Mouse (Mus musculus) cerebellum, postnatal 10 days (tissue): Measurements from ENCODE around the gene Ccnjl.

Experiments
- DNase-seq, 2 experiments: peaks; one replicate each; pipeline ENCODE4 v3.0.0; 2021; ENCODE audit warnings: mixed read lengths in 2 of 2

The Ccnjl gene

GRCm38 (mm10) chr11:43528683-43529499, at the start of gene Ccnjl:
TSS of gene Ccnjl (plus strand) at chr11:43528784.
- peak; percentile 81 to 86 for DNase-seq

DNA sequence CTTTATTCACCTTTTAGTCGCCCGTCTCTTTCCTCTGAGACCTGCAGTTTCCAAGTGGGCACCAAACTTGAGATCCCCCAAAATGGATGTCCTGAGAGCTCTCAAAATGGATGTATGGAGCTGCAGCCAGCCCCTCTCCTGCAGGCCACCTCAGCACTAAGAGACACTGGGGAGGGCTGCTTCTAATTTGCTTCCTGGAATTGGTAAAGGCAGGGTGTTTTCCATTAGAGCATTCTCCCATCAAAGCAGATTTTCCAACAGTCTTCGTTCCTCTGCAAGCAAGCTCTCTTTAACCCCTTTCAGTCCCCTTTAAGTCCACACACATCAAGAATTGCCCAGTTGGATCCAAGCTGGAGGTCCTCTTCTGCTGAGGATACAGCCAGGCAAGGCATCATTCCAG, 49.2 kb upstream of the Ccnjl start:
- DNase-seq, result no peak

DNA sequence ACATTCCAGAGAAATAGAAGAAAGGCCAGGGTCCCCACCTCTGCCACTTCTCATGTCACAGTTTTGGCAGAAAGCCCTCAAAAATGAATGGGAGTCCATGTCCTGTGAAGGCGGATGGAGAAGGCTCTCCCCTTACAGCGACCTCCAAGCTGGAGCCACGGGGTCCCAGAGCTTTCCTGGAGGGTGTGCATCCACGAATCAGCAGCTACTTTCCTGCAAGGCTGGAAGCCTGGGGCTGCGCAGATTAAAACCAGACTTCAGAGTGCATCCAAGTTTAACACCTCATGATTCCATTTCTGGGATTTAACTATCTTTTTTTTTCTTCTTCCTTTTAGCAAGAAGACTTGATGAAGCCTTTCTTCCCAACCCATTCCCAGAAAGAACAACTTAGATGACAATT, 48.0 kb upstream of the Ccnjl start:
- DNase-seq, result no peak

- no peak for DNase-seq
Observed at GRCm38 (mm10) chr11:43481672-43482522, 46.7 kb upstream of the Ccnjl start.

GRCm38 (mm10) chr11:43483122-43483792, 45.3 kb upstream of the Ccnjl start:
- DNase-seq, result no peak

GRCm38 (mm10) chr11:43484057-43484456, 44.5 kb upstream of the Ccnjl start:
- DNase-seq, result peak; percentile 30 to 32

DNA sequence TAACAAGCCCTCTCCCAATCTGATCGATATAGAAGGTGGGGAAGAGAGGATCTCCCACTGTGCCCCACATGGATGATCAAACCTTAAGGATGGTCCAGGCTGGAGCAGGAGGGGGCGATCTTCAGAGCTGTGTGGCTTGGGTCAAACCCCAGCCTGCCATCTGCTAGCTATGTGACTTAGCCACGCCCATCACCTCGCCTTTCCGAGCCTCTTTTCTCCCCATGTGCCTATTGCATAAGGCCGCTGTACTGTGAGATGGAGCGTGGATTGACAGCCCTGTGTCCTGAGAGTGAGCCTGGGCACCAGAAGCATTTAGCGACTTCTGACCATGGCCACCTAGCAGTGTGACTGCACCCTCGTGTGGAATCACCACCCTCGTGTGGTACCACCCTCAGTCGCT, 43.9 kb upstream of the Ccnjl start:
- peak; percentile 27 to 47 for DNase-seq

- DNase-seq, result no peak
Observed at GRCm38 (mm10) chr11:43485855-43486254, 42.7 kb upstream of the Ccnjl start.

GRCm38 (mm10) chr11:43492663-43493062, 35.9 kb upstream of the Ccnjl start:
- DNase-seq, result peak; percentile 89 to 94

DNA sequence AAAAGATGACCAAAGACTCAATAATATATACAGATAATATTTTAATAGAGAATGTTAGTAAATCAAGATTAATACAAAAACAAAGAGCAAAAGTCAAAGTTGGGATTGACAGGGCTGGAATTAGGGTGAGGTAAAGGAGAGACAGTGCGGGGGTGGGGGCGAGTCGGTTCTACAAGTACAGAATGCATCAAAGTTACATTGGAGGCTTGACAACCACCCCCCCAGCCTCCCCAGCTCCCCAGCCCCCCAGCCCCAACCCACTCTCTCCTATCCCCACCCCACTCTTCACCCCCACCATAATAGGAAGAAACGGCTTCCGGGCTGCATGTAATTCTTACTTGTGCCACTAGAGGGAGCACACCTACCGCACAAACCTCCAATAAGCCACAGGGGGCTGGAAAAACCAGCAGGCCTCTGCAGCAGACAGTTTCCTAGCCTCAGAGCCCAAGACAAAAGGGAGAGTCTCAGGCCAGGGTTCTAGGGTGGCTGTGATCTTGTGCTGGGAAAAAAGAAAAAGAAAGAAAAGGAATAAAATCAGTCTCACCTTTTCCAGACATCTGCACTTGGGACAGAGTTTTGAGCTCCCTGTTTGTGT, 34.7 kb upstream of the Ccnjl start:
- DNase-seq, result peak; percentile 92 to 95

- DNase-seq, result peak; percentile 62 to 64
Observed at GRCm38 (mm10) chr11:43495037-43495436, 33.5 kb upstream of the Ccnjl start.

- DNase-seq, result peak; percentile 65 to 71
Observed at GRCm38 (mm10) chr11:43495532-43495931, 33.1 kb upstream of the Ccnjl start.

DNA sequence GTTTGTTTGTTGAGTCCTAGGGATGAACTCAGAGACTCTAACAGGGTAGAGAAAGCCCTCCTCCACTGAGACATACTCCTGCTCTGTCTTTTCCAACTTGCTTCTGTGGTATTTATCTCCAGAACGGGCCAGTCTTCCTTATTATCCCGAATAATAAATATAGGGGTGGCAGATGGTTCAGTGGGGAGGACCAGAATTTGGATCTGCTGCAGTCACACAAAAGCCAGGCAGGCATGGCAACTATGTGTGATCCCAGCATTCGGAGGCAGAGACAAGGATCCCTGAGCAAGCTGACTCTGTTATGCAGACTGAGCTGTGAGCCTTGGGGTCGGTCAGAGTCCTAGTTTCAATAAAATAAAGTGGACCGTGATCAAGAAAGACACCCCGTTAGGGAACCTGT, 27.3 kb upstream of the Ccnjl start:
- DNase-seq, result peak in 1 of 2 experiments; percentile 28

DNA sequence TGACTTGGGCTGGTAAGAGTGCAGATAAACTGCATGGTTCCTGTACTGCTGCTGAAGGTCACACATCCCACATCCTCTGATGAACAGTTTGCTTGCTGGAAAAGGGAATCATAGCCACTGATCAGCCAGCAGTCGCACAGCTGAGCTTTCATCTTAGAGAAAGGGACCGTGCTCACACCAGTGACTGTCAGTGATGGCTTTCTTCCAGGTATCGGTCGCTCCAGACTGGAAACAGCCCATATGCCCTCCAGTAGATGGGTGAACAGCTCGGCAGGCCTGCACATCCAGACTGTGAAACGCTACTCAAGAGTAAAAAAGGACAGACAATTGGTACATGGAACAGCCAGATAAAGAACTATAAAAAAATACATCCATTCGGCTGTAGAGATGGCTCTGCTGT, 23.4 kb upstream of the Ccnjl start:
- peak; percentile 74 to 75 for DNase-seq

- peak; percentile 80 to 87 for DNase-seq
Observed at GRCm38 (mm10) chr11:43507976-43508375, 20.6 kb upstream of the Ccnjl start.

- no peak for DNase-seq
Observed at GRCm38 (mm10) chr11:43509878-43510277, 18.7 kb upstream of the Ccnjl start.

GRCm38 (mm10) chr11:43512661-43513190, 15.9 kb upstream of the Ccnjl start:
- no peak for DNase-seq

DNA sequence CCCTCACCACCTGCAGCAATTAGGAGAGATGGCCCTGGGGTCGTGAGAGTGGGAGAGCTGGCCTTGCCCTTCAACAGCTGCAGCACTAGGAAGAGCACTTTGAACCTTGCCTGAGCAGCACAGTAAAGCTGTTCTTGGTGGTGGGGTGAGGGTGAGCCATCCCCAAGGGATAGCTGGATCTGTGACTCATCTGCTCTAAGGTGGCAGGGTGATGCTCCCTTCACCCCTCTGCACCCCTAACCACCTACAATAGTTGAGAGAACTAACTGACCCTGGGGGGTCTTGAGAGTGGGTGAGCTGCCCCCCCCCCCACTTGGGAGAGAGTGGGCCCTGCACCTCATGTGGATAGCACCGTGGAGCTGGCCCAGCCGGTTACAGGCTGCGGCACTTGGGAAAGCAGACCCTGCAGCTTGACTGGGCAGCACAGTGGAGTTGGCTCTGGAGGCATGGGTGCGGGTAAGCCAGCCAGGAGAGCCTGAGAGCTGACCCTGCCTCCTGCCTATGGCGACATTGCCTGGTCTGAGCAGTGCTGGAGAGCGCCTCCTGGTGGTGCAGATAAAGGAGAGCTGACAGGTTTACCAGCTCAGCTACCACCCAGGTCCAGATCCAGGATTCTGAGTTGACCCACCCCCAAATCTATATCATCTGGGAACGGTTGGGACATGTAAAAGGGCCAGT, 12.1 kb upstream of the Ccnjl start:
- DNase-seq, result peak; percentile 84 to 85

GRCm38 (mm10) chr11:43517641-43518040, 10.9 kb upstream of the Ccnjl start:
- peak; percentile 89 to 95 for DNase-seq

DNA sequence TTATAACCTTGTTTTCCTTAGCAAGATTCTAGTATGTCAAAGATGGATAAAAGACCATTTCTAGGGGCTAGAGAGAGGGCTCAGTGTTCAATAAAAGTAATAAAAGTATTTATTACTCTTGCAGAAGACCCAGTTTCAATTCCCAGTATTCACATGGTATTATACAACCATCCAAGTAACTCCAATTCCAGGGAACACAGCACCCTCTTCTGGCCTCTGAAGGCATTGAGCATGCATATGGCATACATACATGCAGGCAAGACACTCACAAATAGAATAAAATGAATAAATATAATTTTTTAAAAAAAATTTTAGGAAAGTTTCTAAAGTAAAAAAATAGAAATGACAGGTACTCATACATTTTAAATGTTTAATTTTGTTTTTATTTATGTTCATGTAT, 10.5 kb upstream of the Ccnjl start:
- peak; percentile 66 to 73 for DNase-seq

GRCm38 (mm10) chr11:43518821-43519220, 9.8 kb upstream of the Ccnjl start:
- peak; percentile 88 to 93 for DNase-seq

GRCm38 (mm10) chr11:43520521-43520920, 8.1 kb upstream of the Ccnjl start:
- DNase-seq, result no peak
